Mouse (Mus musculus) myocyte (in vitro differentiated cells): ENCODE measurements around the gene Mtx3. TPM values are rescaled to one million over a fixed set of nuclear protein-coding genes. Genes with fewer than 3 reads are reported as not detected.

Experiments used
- H3K27me3 ChIP-seq: one replicate; pipeline ENCODE4 v1.6.1; 2011; ENCODE audit not compliant: control insufficient read depth, insufficient read depth, insufficient read length
- H3K36me3 ChIP-seq: one replicate; pipeline ENCODE4 v1.6.1; 2011; ENCODE audit not compliant: control insufficient read depth, insufficient read depth
- H3K4me2 ChIP-seq: one replicate; pipeline ENCODE4 v1.6.1; 2011; ENCODE audit warnings: low read depth, control low read depth
- H3K4me3 ChIP-seq: one replicate; pipeline ENCODE4 v1.5.1; 2011; ENCODE audit warnings: mild to moderate bottlenecking, control low read depth, moderate library complexity
- H3K79me2 ChIP-seq: one replicate; pipeline ENCODE4 v1.6.1; 2011; ENCODE audit not compliant: control insufficient read depth, insufficient read depth
- H3ac ChIP-seq: one replicate; pipeline ENCODE4 v1.6.1; 2011; ENCODE audit not compliant: control insufficient read depth, insufficient read length
- CEBPB ChIP-seq: IDR thresholded peaks from 2 replicates; pipeline ENCODE4 v1.6.1; 2011; ENCODE audit warnings: mild to moderate bottlenecking, moderate library complexity; ENCODE audit not compliant: poor library complexity, insufficient read depth, severe bottlenecking
- E2F4 ChIP-seq: IDR thresholded peaks from one replicate; pipeline ENCODE4 v1.6.1; 2011; ENCODE audit warnings: mild to moderate bottlenecking, control low read depth, moderate library complexity; ENCODE audit not compliant: insufficient read depth
- MAX ChIP-seq: IDR thresholded peaks from one replicate; pipeline ENCODE4 v1.6.1; 2011; ENCODE audit warnings: low read depth, mild to moderate bottlenecking, control low read depth
- MYOD1 ChIP-seq, 3 experiments: IDR thresholded peaks; one replicate each; pipeline ENCODE4 v1.6.1; 2011; ENCODE audit warnings: control low read depth in 2 of 3, low read depth in 2 of 3, mild to moderate bottlenecking in 2 of 3, moderate library complexity in 1 of 3; ENCODE audit not compliant: insufficient read length in 2 of 3, control insufficient read depth in 1 of 3
- MYOG ChIP-seq, 3 experiments: IDR thresholded peaks; one replicate each; pipeline ENCODE4 v1.6.1; 2011; ENCODE audit warnings: control low read depth in 2 of 3, low read depth in 2 of 3, mild to moderate bottlenecking in 2 of 3; ENCODE audit not compliant: insufficient read length in 2 of 3, control insufficient read depth in 1 of 3, insufficient read depth in 1 of 3
- POLR2A ChIP-seq: IDR thresholded peaks from one replicate; pipeline ENCODE4 v1.6.1; 2011; ENCODE audit warnings: low read depth, mild to moderate bottlenecking, control low read depth, moderate library complexity; ENCODE audit not compliant: insufficient read length
- POLR2AphosphoS2 ChIP-seq: IDR thresholded peaks from one replicate; pipeline ENCODE4 v1.6.1; 2011; ENCODE audit warnings: low read depth, control low read depth; ENCODE audit not compliant: insufficient read length
- REST ChIP-seq: IDR thresholded peaks from one replicate; pipeline ENCODE4 v1.6.1; 2011; ENCODE audit warnings: mild to moderate bottlenecking, control low read depth, moderate library complexity; ENCODE audit not compliant: insufficient read depth, insufficient read length
- SRF ChIP-seq: IDR thresholded peaks from one replicate; pipeline ENCODE4 v1.6.1; 2011; ENCODE audit warnings: low read depth; ENCODE audit not compliant: control insufficient read depth, insufficient read length
- TCF12 ChIP-seq: IDR thresholded peaks from one replicate; pipeline ENCODE4 v1.6.1; 2011; ENCODE audit warnings: mild to moderate bottlenecking, control low read depth; ENCODE audit not compliant: poor library complexity, insufficient read depth, severe bottlenecking
- TCF3 ChIP-seq: IDR thresholded peaks from one replicate; pipeline ENCODE4 v1.6.1; 2011; ENCODE audit warnings: low read depth, control low read depth; ENCODE audit not compliant: insufficient read length
- USF1 ChIP-seq: IDR thresholded peaks from one replicate; pipeline ENCODE4 v1.6.1; 2011; ENCODE audit warnings: low read depth, mild to moderate bottlenecking, control low read depth, moderate library complexity
- polyA plus RNA-seq: library from polyadenylated mRNA; unstranded; fragments of >200 nt; fragmentation: generic; extraction: Trizol; gene quantifications from one replicate; pipeline ENCODE4 v1.2.1, GENCODE M21; 2012; ENCODE audit warnings: missing spikeins

Gene Mtx3
- polyA plus RNA-seq, 1 experiment: 1.9 TPM

GRCm38 (mm10) chr13:92847336-92847735 lies 2.8 kb downstream of the Mtx3 start:
- Histone ChIP-seq H3K36me3 (peaks cover 22% of the 10 kb centered on the region), H3ac (no peak overlapping the region), H3K27me3 (no peaks in the 10 kb centered on the region), H3K4me2 (no peak overlapping the region), H3K4me3 (no peak overlapping the region), H3K79me2 (no peaks in the 10 kb centered on the region)
- TF ChIP-seq USF1 (no peak), TCF3 (no peak), MYOD1 (IDR thresholded peaks at IDR 0.05; ENCODE audit: control insufficient read depth in 1 of 3, insufficient read length in 2 of 3, low read depth in 2 of 3) (no peak), POLR2AphosphoS2 (no peak), SRF (no peak), MYOG (IDR thresholded peaks at IDR 0.05; ENCODE audit: control insufficient read depth in 1 of 3, insufficient read depth in 1 of 3, insufficient read length in 2 of 3, low read depth in 2 of 3) (no peak), CEBPB (no peak), MAX (no peak), POLR2A (no peak), E2F4 (no peak), REST (no peak), TCF12 (no peak)

- Histone ChIP-seq H3K4me3 (no peak overlapping the region), H3K36me3 (peaks cover 22% of the 10 kb centered on the region), H3ac (no peak overlapping the region), H3K4me2 (no peak overlapping the region), H3K27me3 (no peaks in the 10 kb centered on the region), H3K79me2 (no peaks in the 10 kb centered on the region)
- TF ChIP-seq MYOG (IDR thresholded peaks at IDR 0.05; ENCODE audit: control insufficient read depth in 1 of 3, insufficient read depth in 1 of 3, insufficient read length in 2 of 3, low read depth in 2 of 3) (no peak), POLR2A (no peak), TCF12 (no peak), MAX (no peak), MYOD1 (IDR thresholded peaks at IDR 0.05; ENCODE audit: control insufficient read depth in 1 of 3, insufficient read length in 2 of 3, low read depth in 2 of 3) (no peak)
These were observed 3.4 kb downstream of the Mtx3 start for GRCm38 (mm10) chr13:92848002-92848401.

- H3K36me3 ChIP-seq: peaks cover 20% of the 10 kb centered on the region
- TF ChIP-seq MYOD1 (IDR thresholded peaks at IDR 0.05; ENCODE audit: control insufficient read depth in 1 of 3, insufficient read length in 2 of 3, low read depth in 2 of 3) (no peak), MYOG (IDR thresholded peaks at IDR 0.05; ENCODE audit: control insufficient read depth in 1 of 3, insufficient read depth in 1 of 3, insufficient read length in 2 of 3, low read depth in 2 of 3) (no peak), REST (no peak), TCF3 (no peak), TCF12 (no peak), SRF (no peak), E2F4 (no peak), MAX (no peak), CEBPB (no peak), USF1 (no peak), POLR2A (no peak)
These were observed 11.3 kb downstream of the Mtx3 start for GRCm38 (mm10) chr13:92855901-92856300.

DNA sequence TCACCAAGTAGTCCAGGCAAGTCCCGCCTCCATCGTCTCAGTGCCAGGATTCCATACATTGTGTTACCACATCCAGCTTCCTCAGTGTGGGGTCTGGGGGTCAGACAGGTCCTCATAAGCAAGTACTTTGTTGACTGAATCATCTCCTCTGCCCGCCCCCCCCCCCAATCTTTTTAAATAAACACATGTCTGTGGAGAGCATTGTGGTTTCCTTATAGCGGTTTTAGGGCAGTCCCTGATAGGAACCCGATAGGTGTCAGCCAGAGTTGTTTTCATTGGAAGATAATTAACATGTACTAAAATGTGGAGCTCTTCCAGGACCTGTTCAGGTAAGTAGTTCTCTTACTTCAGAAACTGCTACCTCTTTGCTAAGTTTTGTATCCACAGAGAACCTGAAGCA lies 14.2 kb downstream of the Mtx3 start:
- TF ChIP-seq REST (no peak), MAX (no peak), TCF12 (no peak), SRF (no peak), USF1 (no peak), TCF3 (no peak), CEBPB (no peak), POLR2AphosphoS2 (no peak), POLR2A (no peak), E2F4 (no peak), MYOD1 (IDR thresholded peaks at IDR 0.05; ENCODE audit: control insufficient read depth in 1 of 3, insufficient read length in 2 of 3, low read depth in 2 of 3) (no peak), MYOG (IDR thresholded peaks at IDR 0.05; ENCODE audit: control insufficient read depth in 1 of 3, insufficient read depth in 1 of 3, insufficient read length in 2 of 3, low read depth in 2 of 3) (no peak)
- H3K27me3 ChIP-seq: no peaks in the 10 kb centered on the region
- no peaks in the 10 kb centered on the region for H3K79me2 ChIP-seq
- H3K4me3 ChIP-seq: no peak overlapping the region
- no peak overlapping the region for H3ac ChIP-seq
- H3K4me2 ChIP-seq: no peak overlapping the region
- H3K36me3 ChIP-seq: peaks cover 6% of the 10 kb centered on the region

More at GRCm38 (mm10) chr13:92855901-92856300, 11.3 kb downstream of the Mtx3 start:
- H3K4me2 ChIP-seq: no peak overlapping the region
- H3K79me2 ChIP-seq: no peaks in the 10 kb centered on the region
- no peak overlapping the region for H3K4me3 ChIP-seq
- H3ac ChIP-seq: no peak overlapping the region
- H3K27me3 ChIP-seq: no peaks in the 10 kb centered on the region

- H3K4me2 ChIP-seq: no peak overlapping the region
- no peaks in the 10 kb centered on the region for H3K27me3 ChIP-seq
- no peak for TF ChIP-seq E2F4
- no peak for TF ChIP-seq MAX
- TF ChIP-seq USF1: no peak
- no peak for TF ChIP-seq CEBPB
- H3ac ChIP-seq: no peak overlapping the region
- no peak overlapping the region for H3K4me3 ChIP-seq
- H3K36me3 ChIP-seq: no peaks in the 10 kb centered on the region
- H3K79me2 ChIP-seq: no peaks in the 10 kb centered on the region
These were observed 15.4 kb downstream of the Mtx3 start for GRCm38 (mm10) chr13:92859959-92860358.
